Mouse (Mus musculus) forebrain, embryonic 11.5 days (tissue): Measurements from ENCODE around the gene Cntn5. TPM values are rescaled to one million over a fixed set of nuclear protein-coding genes. Genes with fewer than 3 reads are reported as not detected.
A peak's percentile ranks its signal among the peaks of the same experiment; 100 is the strongest.

Experiments
- ATAC-seq: fragments of 200-750 bp; cut with Nextera tagmentation; replicated peaks from 2 replicates; pipeline ENCODE4 v1.8.0; 2017; ENCODE audit warnings: moderate TSS enrichment; ENCODE audit not compliant: low FRiP score
- DNase-seq: peaks from one replicate; pipeline ENCODE4 v3.0.0-alpha.2; 2017; ENCODE audit warnings: low spot score
- H3K27ac ChIP-seq: fragments of 300-500 bp; sonication (generic); 2 replicates; pipeline ENCODE4 v1.5.1; 2014; ENCODE audit warnings: low read depth, low read length
- H3K27me3 ChIP-seq: fragments of 300-500 bp; sonication (generic); 2 replicates; pipeline ENCODE4 v1.6.1; 2014; ENCODE audit warnings: mild to moderate bottlenecking, low read length, mixed read lengths; ENCODE audit not compliant: control insufficient read depth, insufficient read depth
- H3K36me3 ChIP-seq: fragments of 300-500 bp; sonication (generic); 2 replicates; pipeline ENCODE4 v1.6.1; 2014; ENCODE audit warnings: mild to moderate bottlenecking, low read length, moderate library complexity, mixed read lengths; ENCODE audit not compliant: control insufficient read depth, insufficient read depth
- H3K4me1 ChIP-seq: fragments of 300-500 bp; sonication (generic); replicated peaks from 2 replicates; pipeline ENCODE4 v1.6.1; 2014; ENCODE audit warnings: low read length, mixed read lengths; ENCODE audit not compliant: control insufficient read depth, insufficient read depth
- H3K4me2 ChIP-seq: fragments of 300-500 bp; sonication (generic); 2 replicates; pipeline ENCODE4 v1.6.1; 2014; ENCODE audit warnings: low read depth, mild to moderate bottlenecking, low read length, moderate library complexity, mixed read lengths; ENCODE audit not compliant: severe bottlenecking
- H3K4me3 ChIP-seq: fragments of 300-500 bp; sonication (generic); 2 replicates; pipeline ENCODE4 v1.5.1; 2014; ENCODE audit warnings: low read depth, low read length
- H3K9ac ChIP-seq: fragments of 300-500 bp; sonication (generic); 2 replicates; pipeline ENCODE4 v1.6.1; 2014; ENCODE audit warnings: low read length
- H3K9me3 ChIP-seq: fragments of 300-500 bp; sonication (generic); 2 replicates; pipeline ENCODE4 v1.6.1; 2016; ENCODE audit warnings: low read length, mixed read lengths; ENCODE audit not compliant: control insufficient read depth
- WGBS: fragments of 180-500 bp; shearing (Covaris S2); extraction: QIAGEN DNeasy Blood & Tissue Kit; methylation state at CpG from one replicate; pipeline ENCODE4 v1.1.7; 2014; 5-methylcytosine and 5-hydroxymethylcytosine counted together
- polyA plus RNA-seq: library from polyadenylated mRNA; unstranded; fragments of >200 nt; fragmentation: Nextera tagmentation; extraction: Ambion mirVana; gene quantifications from 2 replicates; pipeline ENCODE4 v1.2.1, GENCODE M21; 2014

The Cntn5 gene
- polyA plus RNA-seq, 1 experiment from 2014 or later = 2.4 TPM

DNA sequence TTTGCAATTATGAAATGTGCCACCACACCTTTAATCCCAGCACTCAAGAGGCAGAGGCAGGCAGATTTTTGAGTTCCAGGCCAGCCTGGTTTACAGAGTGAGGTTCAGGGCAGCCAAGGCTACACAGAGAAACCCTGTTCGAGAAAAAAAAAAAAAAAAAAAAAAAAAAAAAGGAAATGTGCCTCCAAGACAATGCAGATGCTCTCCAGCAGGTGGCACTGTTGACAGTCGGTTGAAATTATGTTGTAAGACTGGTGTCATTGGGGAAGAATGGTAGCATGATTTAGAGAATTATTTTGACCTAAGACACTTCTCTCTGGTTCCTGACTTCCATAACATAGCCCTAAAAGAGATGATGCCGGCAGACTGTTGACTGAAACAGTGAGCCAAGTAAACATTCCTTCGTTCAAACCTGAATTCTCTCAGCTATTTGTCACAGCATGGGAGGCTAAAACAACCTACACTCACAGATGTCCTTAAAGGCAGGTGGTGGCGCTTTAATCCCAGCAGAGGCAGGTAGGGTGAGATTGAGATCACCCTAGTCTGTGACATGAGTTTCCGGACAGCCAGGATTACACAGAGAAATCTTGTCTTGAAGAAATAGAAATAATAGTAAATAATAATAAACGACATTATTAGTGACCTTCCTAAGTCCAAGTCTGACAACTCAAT, 579.7 kb downstream of the Cntn5 start:
- ATAC-seq (peak; percentile 58), DNase-seq (peak; percentile 72)
- Histone ChIP-seq H3K27me3 (no peaks in the 10 kb centered on the region), H3K36me3 (no peaks in the 10 kb centered on the region), H3K9me3 (no peaks in the 10 kb centered on the region), H3K4me1 (no peaks in the 10 kb centered on the region), H3K9ac (no peak overlapping the region), H3K4me2 (no peak overlapping the region), H3K4me3 (no peak overlapping the region), H3K27ac (no peak overlapping the region)
- WGBS = 48% methylated on average over 7 of the region's 7 CpGs

DNA sequence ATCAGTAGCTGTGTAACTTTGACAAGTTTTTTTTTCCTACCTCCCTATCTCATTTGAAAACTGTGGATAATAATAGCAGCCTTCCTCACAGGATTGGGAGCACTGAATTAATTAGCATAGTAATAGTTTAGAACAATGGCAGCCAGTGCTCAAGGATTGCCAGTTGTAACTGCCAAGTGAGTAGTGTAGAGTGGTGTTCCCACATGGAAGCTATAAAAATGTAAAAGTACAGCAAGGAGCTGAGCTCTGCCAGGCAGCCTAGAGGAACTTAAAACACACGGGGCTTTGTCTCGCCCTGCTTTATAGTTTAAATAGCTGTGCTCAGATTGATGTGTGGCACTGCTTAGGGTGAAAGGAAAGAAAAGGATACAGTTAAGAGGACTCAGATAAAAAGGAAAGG, 635.2 kb downstream of the Cntn5 start:
- DNase-seq = peak; percentile 49
- H3K4me2 ChIP-seq = no peak overlapping the region
- no peaks in the 10 kb centered on the region for H3K36me3 ChIP-seq
- H3K27ac ChIP-seq = peak overlapping the region; percentile 57; the same call in 1 of the 2 replicates
- no peaks in the 10 kb centered on the region for H3K27me3 ChIP-seq
- no peak overlapping the region for H3K4me3 ChIP-seq
- H3K4me1 ChIP-seq = 0 out of 2 replicates have a peak, but pooled peaks cover 2% of the 10 kb centered on the region
- no peak overlapping the region for H3K9ac ChIP-seq
- WGBS = 8% methylated on average over 2 of the region's 2 CpGs
- no peaks in the 10 kb centered on the region for H3K9me3 ChIP-seq
- ATAC-seq = peak; percentile 97

DNA sequence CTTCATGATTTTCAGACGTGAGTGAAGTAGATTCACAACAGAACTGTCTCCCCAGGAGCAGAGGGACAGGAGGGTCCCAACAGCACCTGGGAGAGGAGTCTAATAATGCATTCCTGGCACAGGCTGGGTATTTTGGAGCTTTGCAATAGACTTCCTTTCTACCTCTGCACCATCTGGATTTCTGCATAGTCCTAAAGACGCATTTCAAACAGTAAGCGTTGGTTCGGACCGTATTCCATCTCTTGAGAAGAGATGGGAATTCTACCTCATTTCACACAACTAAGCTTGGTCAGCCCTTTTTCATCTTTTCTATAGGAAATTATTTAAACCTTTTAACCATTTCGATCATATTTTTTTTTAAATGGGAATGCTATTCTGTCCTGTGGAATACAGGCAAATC, 635.7 kb downstream of the Cntn5 start:
- WGBS = 58% methylated on average over 6 of the region's 6 CpGs

DNA sequence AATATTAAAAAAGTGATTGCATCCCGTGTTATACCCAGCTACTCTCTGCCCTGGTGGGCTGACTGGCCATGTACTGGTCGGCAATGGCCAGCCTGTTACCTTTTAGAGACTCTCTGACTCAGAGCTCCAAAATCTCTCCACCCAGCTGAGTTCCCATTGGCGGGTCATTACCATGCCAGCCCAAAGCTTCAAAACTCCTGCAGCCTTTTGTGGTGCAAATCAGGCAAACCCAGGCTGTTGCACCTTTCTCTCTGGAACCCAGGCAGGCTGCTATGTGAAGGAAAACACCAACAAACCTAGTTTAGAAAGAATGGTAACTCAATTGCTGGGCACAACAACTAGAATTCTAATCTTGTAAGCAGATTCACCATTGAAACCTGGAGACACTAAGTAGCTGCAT, 639.0 kb downstream of the Cntn5 start:
- Histone ChIP-seq H3K9ac (no peak overlapping the region), H3K9me3 (no peaks in the 10 kb centered on the region), H3K27ac (no peak overlapping the region), H3K4me2 (no peak overlapping the region), H3K4me1 (0 out of 2 replicates have a peak, but pooled peaks cover 2% of the 10 kb centered on the region), H3K27me3 (no peaks in the 10 kb centered on the region), H3K36me3 (no peaks in the 10 kb centered on the region), H3K4me3 (no peak overlapping the region)
- DNase-seq (no peak), ATAC-seq (no peak)
- 24% methylated on average over 3 of the region's 3 CpGs for WGBS

More for the DNA sequence above, 635.7 kb downstream of the Cntn5 start:
- no peak overlapping the region for H3K4me3 ChIP-seq
- H3K27me3 ChIP-seq = no peaks in the 10 kb centered on the region
- no peak for DNase-seq
- no peaks in the 10 kb centered on the region for H3K9me3 ChIP-seq
- no peaks in the 10 kb centered on the region for H3K36me3 ChIP-seq
- no peak overlapping the region for H3K4me2 ChIP-seq
- H3K4me1 ChIP-seq = 0 out of 2 replicates have a peak, but pooled peaks cover 2% of the 10 kb centered on the region
- H3K9ac ChIP-seq = no peak overlapping the region
- H3K27ac ChIP-seq = peak overlapping the region; percentile 57; the same call in 1 of the 2 replicates
- peak; percentile 56 for ATAC-seq

GRCm38 (mm10) chr9:10233364-10233763, 671.2 kb downstream of the Cntn5 start:
- Histone ChIP-seq H3K36me3 (no peaks in the 10 kb centered on the region), H3K27ac (no peak overlapping the region), H3K9ac (no peak overlapping the region), H3K4me1 (0 out of 2 replicates have a peak, but pooled peaks cover 2% of the 10 kb centered on the region), H3K4me3 (no peak overlapping the region), H3K9me3 (no peaks in the 10 kb centered on the region), H3K27me3 (no peaks in the 10 kb centered on the region), H3K4me2 (no peak overlapping the region)
- no peak for ATAC-seq
- WGBS = 71% methylated on average over 4 of the region's 4 CpGs
- no peak for DNase-seq

DNA sequence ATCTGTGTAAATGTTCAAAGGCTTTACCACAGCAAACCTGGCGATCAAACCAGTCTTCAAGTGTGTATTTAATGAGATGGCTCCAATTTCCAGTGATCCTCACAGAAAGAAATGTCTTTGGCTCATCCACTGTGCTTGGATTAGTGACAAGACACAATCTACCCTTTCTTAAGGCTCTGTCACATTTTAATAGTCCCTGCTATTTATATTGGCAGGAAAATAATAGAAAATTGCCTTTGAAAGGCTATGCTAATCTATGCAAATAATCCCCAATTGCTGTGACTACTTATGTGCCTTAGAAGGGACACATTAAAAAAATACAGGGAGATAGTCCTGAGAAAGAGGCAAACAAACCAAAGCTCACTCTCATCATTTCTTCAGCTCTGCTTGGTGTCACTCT, 672.5 kb downstream of the Cntn5 start:
- 0 out of 2 replicates have a peak, but pooled peaks cover 2% of the 10 kb centered on the region for H3K4me1 ChIP-seq
- H3K9ac ChIP-seq = no peak overlapping the region
- H3K36me3 ChIP-seq = no peaks in the 10 kb centered on the region
- no peak overlapping the region for H3K4me3 ChIP-seq
- 64% methylated on average over 1 of the region's 1 CpGs for WGBS
- no peaks in the 10 kb centered on the region for H3K27me3 ChIP-seq
- H3K27ac ChIP-seq = no peak overlapping the region
- no peak for DNase-seq
- H3K4me2 ChIP-seq = no peak overlapping the region
- no peak for ATAC-seq
- no peaks in the 10 kb centered on the region for H3K9me3 ChIP-seq

DNA sequence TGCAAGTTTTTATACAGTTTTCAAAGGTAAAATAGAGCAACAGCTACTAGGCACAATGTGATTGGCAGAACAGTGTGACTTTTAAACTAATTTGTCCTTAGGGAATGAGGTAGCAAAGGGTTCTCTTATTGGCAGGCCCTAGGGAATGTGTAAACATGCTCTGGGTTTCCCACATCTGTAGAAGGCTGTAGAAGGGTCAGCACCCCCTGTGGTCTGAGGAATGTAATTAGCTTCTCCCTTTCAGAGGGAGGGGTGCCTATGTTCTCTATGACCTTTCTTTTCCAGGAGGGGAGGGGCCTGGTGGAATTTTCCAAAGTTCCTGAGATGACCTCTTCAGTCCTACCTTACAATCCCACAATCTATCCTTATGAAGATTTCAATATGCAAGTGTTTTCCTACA, 673.6 kb downstream of the Cntn5 start:
- Histone ChIP-seq H3K36me3 (no peaks in the 10 kb centered on the region), H3K27me3 (no peaks in the 10 kb centered on the region), H3K9ac (no peak overlapping the region), H3K27ac (no peak overlapping the region), H3K4me3 (no peak overlapping the region), H3K4me1 (0 out of 2 replicates have a peak, but pooled peaks cover 2% of the 10 kb centered on the region), H3K4me2 (no peak overlapping the region), H3K9me3 (no peaks in the 10 kb centered on the region)
- ATAC-seq (no peak), DNase-seq (no peak)

- ATAC-seq (no peak), DNase-seq (no peak)
- Histone ChIP-seq H3K27me3 (no peaks in the 10 kb centered on the region), H3K4me1 (0 out of 2 replicates have a peak, but pooled peaks cover 2% of the 10 kb centered on the region), H3K27ac (no peak overlapping the region), H3K9ac (no peak overlapping the region), H3K4me3 (no peak overlapping the region), H3K9me3 (no peaks in the 10 kb centered on the region), H3K36me3 (no peaks in the 10 kb centered on the region), H3K4me2 (no peak overlapping the region)
- 58% methylated on average over 2 of the region's 2 CpGs for WGBS
Observed at GRCm38 (mm10) chr9:10229716-10230115, 674.9 kb downstream of the Cntn5 start.

DNA sequence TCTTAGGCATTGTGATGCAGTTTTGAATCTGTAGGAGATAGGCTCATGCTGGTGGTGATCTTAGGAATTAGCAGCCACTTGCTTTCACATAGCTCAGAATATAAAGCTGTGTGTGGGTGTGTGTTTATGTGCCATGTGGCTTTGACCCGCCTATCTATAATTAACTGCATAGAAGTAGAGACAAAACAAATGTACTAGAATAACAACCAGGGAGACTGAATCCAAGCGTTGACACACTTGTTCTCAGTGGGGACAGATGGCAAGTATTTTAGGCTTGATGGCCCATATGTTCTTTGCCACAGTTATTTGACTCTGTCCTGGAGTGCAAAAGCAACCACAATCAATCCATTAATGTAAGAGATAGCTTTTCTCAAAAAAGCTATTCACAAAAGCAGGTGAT, 678.6 kb downstream of the Cntn5 start:
- Histone ChIP-seq H3K4me2 (no peak overlapping the region), H3K4me1 (0 out of 2 replicates have a peak, but pooled peaks cover 2% of the 10 kb centered on the region), H3K9me3 (no peaks in the 10 kb centered on the region), H3K27ac (no peak overlapping the region), H3K9ac (no peak overlapping the region), H3K36me3 (no peaks in the 10 kb centered on the region), H3K27me3 (no peaks in the 10 kb centered on the region), H3K4me3 (no peak overlapping the region)
- WGBS = 74% methylated on average over 2 of the region's 2 CpGs
- ATAC-seq = no peak
- no peak for DNase-seq
